Mouse (Mus musculus) MN1 (cell line): ENCODE data around the gene Cracr2b.

ENCODE experiments used
- DNase-seq: peaks from one replicate; pipeline ENCODE4 v3.0.0-alpha.2; 2016; ENCODE audit warnings: low spot score

Gene Cracr2b

DNA sequence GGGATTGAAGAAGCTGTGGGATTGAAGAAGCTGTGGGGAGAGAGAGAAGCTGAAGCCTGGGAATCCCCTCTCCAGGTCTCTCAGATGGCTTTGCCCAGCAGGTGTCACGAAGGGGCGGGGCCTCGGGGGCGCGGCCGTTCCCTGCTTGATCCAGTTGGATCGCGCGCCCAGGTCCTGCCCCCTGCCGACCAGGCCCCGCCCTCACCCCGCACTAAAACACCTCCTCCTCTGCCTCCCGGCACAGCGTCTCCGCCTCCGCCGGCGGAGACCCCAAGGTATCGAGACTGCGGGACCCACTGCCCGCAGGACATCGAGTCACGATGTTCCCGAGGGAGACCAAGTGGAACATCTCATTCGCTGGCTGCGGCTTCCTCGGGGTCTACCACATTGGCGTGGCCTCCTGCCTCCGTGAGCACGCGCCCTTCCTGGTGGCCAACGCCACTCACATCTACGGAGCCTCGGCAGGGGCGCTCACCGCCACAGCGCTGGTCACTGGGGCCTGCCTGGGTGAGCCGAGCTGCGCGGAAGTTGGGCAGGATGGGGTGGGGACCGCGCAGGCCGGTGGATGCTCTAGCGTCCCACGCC, 5.8 kb upstream of the Cracr2b start, which contains the start of gene Pnpla2:
Gene Pnpla2 (plus strand): TSS at position 232 of the 585 bp plus-strand sequence.
- DNase-seq, result peak; percentile 93

DNA sequence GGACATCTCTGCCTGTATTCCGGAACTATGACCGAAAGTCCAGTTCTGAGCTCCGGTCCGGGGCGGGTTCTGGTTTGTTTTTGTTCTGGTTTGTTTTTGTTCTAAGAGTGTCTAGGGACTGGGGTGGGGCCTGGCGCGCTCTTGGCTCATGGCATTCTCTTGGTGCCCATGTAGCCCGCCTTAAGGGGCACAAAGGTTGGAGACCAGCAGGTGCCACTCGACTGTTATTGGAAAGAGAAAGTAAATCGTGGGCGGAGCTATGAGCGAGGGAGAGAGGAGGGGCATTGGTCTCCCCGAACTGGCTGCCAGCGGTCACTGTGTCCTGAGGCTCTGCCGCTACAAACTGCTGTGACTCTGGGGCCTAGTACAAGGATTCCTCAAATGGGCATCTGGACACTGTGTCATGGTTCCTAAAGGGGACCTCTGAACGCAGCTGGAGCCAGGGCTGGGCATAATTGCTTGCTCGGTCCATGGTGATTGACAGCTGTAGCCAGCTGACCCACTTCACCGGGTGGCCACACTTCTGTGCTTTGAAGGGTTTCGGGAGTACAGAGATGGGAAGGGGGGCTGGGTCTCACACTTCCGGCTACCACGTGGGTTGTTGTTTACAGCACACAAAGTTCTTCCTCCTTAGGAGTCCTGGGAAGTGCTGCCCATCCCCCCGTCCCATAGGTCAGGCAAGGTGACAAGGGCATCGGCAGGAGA, 5.1 kb upstream of the Cracr2b start:
- DNase-seq, result peak; percentile 82

DNA sequence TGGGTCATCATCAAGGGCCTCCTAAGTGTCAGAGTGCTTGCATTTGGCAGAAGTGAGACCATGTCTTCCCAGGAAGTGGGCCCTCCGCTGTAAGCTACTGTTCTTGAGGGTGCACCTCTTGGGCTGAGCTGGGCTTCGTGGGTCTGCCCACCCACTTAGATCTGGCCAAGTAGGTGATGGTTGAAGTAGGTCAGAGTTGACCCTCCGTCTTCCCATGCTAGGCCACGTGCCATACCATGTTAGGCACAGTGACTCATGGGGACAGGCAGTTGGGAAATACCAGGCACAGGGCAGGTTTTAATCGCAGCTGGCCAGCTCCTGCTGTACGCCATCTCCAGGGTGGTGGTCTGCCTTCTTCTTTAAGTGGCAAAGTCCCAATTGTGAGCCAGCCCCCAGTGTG, 4.2 kb upstream of the Cracr2b start:
- no peak for DNase-seq

- DNase-seq, result no peak
Observed at GRCm38 (mm10) chr7:141457236-141457635, 3.7 kb upstream of the Cracr2b start.

DNA sequence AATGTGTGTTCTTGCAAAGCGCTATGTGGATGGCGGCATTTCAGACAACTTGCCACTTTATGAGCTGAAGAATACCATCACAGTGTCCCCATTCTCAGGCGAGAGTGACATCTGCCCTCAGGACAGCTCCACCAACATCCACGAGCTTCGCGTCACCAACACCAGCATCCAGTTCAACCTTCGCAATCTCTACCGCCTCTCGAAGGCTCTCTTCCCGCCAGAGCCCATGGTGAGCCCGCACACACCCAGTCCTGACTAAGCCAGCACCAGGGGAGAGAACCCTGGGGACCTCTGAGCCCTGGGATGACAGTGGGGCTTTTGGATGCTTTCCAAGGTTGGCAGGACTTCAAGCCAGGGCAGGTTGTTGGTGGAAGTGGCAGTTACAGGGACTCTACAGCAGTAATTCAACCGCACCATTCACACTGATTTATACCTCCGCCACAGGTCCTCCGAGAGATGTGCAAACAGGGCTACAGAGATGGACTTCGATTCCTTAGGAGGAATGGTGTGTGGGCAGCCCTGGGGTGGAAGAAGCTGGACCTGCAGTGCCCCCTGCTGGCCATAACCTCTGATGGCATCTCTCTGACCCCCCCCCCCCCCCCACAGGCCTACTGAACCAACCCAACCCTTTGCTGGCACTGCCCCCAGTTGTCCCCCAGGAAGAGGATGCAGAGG, 2.8 kb upstream of the Cracr2b start:
- peak; percentile 68 for DNase-seq

DNA sequence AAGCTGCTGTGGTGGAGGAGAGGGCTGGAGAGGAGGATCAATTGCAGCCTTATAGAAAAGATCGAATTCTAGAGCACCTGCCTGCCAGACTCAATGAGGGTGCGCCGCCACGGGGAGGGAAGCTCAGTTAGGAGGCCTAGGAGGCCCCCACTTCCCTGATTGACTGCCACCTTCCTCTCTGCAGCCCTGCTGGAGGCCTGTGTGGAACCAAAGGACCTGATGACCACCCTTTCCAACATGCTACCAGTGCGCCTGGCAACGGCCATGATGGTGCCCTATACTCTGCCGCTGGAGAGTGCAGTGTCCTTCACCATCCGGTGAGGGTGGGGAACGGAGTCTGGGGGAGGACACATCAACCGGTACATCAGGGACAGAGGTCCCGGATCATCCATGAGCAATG, 2.2 kb upstream of the Cracr2b start:
- no peak for DNase-seq

- no peak for DNase-seq
Observed at GRCm38 (mm10) chr7:141459301-141459711, 1.6 kb upstream of the Cracr2b start.

DNA sequence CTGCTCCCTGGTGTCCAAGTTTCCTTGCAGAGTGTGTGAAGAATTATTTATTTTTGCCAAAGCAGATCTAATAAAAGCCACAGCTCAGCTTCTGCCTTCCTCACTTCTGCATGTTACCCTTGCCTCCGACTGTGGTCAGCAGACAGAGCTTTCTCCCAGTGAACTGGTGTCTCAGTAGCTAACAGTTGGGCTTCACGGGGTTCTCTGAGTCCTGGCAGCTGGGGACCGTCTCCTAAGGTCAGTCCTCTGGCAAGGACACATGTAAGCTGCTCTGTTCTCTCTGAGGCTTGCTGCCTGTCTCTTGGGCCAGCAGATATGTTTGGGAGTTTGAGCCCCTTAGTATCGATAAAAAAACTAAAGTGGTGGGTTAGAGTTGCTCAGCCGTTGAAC, 898 bp upstream of the Cracr2b start:
- no peak for DNase-seq

GRCm38 (mm10) chr7:141461521-141462332, 833 bp downstream of the Cracr2b start:
- DNase-seq, result peak; percentile 49

GRCm38 (mm10) chr7:141462333-141462821, 1.5 kb downstream of the Cracr2b start:
- no peak for DNase-seq

DNA sequence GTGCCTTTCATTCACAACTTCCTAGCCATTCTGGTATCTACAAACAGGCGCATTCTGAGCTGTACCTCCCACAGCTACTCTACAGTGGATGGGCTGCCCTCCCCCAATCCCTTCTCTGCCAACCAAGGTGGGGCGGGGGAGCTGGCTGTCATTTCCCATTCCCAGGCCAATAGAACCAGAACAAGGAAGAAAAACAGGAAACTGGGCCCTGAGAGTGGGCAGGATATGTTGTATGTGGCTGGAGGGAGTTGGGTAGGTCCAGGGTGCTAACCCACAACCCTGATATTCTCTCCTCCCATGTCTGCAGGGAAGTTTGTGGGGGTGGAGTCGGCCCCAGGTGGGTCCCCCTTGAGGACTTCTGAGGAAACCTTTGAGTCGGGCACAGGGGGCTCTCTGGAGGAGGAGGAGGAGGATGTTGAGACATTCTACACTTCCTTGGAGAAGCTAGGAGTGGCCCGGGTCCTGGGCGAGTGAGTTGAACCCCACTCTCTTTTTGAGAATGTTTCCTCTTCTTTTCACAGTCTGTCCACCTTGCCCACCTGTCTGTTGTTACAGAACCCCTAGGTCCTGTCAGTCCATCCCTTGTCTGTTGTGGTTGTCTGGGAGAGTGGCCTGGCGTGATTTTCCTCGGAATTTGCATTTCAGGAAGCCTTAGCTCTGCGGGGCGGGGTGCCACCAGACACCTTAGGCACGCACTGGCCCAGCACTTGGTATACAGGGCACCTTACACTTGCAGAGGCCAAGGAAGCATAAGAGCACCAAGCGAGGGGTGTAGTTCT, 3.1 kb downstream of the Cracr2b start:
- DNase-seq, result no peak

DNA sequence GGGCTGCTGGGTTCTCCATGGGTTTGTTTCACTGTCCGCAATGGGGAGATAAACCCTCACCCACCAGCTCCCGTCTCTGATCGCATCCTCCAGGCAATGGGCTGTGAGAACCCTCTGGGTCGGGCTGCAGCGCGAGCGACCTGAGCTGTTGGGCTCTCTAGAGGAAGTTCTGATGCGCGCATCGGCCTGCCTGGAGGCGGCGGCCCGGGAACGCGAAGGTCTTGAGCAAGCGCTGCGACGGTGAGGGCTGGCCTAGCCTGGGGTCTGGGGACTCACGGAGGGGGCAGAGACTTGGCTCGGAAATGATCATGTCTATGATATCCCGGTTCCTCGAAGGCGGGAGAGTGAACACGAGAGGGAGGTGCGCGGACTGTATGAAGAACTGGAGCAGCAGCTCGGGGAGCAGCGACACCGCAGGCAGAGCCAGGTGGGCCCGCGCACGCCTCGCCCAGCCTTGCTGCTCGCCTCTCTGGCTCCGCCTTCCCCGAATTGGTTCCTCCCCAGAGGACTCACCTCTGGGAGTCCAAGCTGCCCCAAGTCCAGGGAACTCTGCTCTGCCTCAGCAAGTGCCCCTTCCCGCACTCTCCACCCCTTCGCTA, 3.8 kb downstream of the Cracr2b start:
- DNase-seq, result no peak

GRCm38 (mm10) chr7:141465388-141466044, 4.6 kb downstream of the Cracr2b start:
- DNase-seq, result no peak

DNA sequence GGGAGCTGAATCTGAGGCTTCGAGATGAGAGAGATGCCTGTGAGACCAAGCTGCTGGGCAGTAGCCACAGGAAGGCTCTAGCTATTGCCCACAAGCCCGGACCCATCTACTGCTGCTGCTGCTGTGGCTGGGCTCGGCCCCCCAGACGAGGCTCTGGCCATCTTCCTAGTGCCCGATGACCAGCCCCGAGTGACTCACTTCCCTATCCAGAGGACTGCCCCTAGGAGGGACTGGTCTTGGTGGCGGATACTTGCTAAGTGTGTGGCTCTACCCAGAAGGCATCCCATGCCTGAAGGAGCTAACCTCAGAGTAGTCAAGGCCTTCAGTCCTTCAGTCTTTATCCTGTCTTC, 5.1 kb downstream of the Cracr2b start:
- peak; percentile 75 for DNase-seq

DNA sequence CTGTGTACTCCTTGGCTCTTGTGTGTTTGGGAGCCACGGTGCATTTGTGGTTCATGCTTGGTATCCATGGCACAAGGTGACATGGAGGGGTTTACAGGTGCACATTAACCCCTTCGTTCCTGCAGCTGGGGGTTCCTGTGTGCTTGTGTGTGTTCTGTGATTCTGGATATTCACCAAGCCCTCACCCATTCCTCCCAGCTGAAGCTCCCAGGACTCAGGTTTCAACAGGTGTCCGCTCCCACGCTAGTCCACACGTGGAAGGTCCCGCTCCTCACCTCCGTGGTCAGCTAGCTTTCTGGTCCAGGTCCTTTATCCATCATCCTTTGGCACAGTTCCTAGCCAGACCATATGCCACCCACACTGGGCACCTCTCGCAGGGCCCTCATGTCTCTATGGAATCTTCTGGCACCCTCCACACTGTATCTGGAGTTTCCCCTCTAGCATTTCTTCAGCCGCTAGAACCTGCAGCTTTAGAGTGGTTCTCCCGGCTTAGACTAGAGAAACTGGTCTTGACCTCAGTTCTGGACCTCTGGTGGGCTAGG, 5.8 kb downstream of the Cracr2b start:
- peak; percentile 51 for DNase-seq

DNA sequence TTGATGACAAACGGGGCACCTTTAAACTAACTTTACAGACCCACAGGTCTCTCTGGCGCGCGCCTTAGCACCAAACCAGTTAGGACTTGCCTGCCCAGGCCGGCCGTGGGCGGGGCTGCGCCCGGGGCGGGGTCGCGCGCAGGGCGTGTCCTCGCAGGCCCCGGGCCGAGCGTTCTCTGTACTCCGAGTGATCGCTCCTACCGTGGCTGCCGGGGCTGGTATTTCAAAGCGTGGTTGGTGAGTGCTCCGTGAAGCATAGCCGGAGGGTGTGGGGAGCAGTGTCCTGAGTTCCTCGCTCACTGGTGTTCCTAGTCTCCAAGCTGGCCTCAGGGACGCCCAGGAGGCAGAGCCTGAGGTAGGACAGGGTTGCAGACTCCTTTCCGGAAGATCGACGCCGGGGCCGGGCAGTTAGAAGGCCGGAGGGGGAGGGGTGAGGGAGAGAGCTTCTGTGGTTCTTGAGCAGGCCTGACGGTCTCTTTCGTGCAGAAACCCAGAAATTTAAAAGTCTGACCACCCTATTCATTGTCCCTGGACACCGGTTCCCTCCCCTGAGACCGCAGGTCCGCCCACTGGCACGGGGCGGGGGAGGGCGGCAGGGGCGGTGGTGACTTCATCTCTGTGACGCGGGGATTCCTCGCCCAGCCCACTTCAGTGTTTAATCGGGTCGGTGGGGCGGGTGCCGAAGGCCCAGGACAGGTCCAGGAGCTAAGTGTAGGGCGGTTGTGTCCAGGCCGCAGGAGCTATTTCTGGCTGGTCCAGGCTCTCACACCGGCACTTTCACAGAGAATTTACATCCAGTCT, 6.5 kb downstream of the Cracr2b start, which contains the start of gene Cd151:
Gene Cd151 (plus strand): TSS at position 163 of the 801 bp plus-strand sequence.
- DNase-seq, result peak; percentile 88

DNA sequence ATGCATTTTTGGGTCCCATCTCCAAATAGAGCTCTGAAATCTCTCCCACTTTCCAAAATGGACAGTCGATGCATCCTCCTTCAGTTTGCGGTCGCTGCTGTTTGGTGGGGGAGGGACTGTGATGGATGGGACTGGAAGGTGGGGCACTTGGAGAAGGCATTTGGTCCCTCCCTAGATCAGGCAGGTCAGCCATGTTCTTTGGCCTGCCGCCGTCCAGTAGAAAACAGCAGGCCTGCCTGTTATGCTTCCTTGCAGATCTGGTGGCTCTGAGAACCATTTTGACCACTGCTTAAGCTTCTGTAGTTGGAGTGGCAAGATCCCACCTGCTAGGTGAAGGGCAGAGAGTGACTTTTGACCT, 7.2 kb downstream of the Cracr2b start:
- peak; percentile 55 for DNase-seq

GRCm38 (mm10) chr7:141468522-141469211, 7.8 kb downstream of the Cracr2b start:
- DNase-seq, result peak; percentile 94

- peak; percentile 80 for DNase-seq
Observed at GRCm38 (mm10) chr7:141469352-141469751, 8.5 kb downstream of the Cracr2b start.
